Mouse (Mus musculus) adrenal gland, adult 18-20 months (tissue): ENCODE results near the gene Scg2. TPM values are rescaled to one million over a fixed set of nuclear protein-coding genes. Genes with fewer than 3 reads are reported as not detected.
A peak's percentile ranks its signal among the peaks of the same experiment; 100 is the strongest.

Experiments used
- DNase-seq, 2 experiments: peaks; one replicate each; pipeline ENCODE4 v3.0.0; 2021 to 2022; ENCODE audit warnings: low spot score in 2 of 2
- long read RNA-seq, 2 experiments: library from polyadenylated mRNA; stranded (forward); transcript quantifications; one replicate each; pipeline ENCODE4 v2.0.0; 2021
- total RNA-seq, 2 experiments: library from RNA; stranded (reverse); gene quantifications; 1 replicate in 1 of 2; 2 replicates in 1 of 2; pipeline ENCODE4 v1.2.3; 2021

Gene Scg2
- 100 to 1,000 TPM; 843 to 933 TPM for total RNA-seq
- long read RNA-seq, experiment 1, transcript Scg2-202 (3 exons, 2,317 nt): major isoform, 680 of 1,390 reads
- long read RNA-seq, experiment 1, transcript Scg2-201 (2 exons, 2,515 nt): minor isoform, 647 of 1,390 reads
- long read RNA-seq, experiment 1, partial matches to known transcripts: 18 of 1,390 reads
- long read RNA-seq, experiment 1, other reads (novel, unspliced or antisense): 45 of 1,390 reads
- long read RNA-seq, experiment 2, transcript Scg2-201 (2 exons, 2,515 nt): minor isoform, 653 of 1,533 reads
- long read RNA-seq, experiment 2, transcript Scg2-202 (3 exons, 2,317 nt): major isoform, 665 of 1,533 reads
- long read RNA-seq, experiment 2, partial matches to known transcripts: 33 of 1,533 reads
- long read RNA-seq, experiment 2, other reads (novel, unspliced or antisense): 182 of 1,533 reads

DNA sequence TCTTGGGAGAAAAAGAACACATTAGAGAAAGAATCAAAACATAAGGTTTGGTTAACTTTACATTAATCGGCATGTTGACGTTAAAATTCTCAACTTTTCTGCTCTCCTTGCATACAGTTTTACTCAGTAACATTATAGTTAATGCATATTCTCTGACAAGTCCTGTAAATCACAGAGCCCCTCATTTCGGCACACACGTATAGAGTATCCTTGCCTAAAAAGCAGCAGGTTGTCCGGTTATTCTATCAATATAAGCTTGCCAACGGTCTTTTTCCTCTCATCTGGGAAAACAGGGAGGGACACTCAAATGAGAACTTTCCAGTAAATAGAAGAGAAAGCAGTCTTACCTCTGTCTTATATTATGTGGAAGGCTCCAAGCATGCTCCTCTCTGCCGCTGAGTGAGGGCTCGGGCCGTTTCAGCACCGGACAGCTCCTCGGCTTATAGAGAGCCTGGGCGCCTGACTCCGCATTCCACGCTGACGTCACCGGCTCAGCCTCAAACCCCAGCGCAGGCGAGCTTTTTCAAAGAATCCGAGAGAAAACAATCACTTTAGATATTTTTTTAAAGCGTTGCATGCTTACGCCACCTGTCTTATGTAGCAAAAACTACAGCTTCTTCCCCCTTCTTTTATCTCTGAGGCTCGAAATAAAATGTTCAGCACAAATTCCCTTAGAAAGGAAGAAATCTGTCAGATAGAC is at the start of gene Scg2:
Gene Scg2, minus strand, starts transcription at position 512 of the 700 bp plus-strand sequence.
- DNase-seq: peak; percentile 69 to 74

DNA sequence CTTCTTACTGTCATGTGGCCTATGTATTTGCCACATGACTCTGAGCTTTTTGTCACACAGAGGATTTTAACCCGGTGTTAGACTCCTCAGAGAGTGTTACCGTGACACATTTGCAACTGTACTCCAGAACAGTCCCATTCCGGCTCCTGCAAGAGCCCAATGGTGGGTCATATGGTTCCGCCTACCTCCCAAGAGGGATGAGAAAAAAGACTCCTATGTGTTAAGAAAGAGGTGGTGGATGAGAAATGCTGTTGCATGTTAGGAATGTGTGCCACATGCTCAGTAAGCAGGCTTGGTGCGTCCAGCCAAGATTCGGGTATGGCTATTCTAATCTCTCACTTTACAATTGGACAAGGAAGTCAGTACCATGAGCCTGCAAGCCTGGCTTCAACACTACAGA is 45.6 kb upstream of the Scg2 start:
- no peak for DNase-seq

DNA sequence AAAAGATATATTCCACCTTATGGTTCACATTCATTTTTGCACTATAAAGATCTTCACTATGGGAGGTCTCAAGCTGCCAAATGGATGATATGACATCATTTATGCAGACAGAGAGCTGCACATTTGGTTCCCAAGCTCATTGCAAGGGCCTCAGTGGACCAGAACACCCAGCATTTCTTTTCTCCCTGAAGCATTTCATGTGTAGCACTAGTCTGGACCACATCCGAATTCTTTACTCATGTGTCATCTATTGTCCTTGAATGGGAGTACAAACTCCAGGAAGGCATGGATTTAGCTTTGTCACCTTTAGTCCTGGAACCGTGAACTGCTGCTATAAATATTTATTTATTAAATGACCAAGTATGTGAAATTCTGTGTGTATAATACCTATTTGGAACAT is 30.9 kb upstream of the Scg2 start:
- DNase-seq: no peak

DNA sequence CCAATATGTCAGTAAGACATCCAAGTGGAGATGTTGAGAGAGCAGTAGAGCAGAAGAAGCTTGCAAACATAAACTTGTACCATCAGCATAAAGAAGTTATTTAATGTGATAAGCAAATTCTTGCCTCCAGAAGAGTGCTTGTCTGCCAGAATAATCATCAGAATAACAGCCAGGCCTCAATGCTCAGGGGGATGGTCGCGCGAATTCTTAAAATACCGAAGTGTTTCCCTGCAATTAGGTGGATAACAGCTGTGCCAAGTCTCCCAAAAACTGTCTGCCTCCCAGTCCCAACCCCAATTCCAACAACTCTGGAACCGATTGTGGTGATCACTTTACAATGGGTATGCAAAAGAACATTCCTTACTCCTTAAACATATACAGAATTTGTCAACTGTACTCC is 30.0 kb upstream of the Scg2 start:
- DNase-seq: no peak

DNA sequence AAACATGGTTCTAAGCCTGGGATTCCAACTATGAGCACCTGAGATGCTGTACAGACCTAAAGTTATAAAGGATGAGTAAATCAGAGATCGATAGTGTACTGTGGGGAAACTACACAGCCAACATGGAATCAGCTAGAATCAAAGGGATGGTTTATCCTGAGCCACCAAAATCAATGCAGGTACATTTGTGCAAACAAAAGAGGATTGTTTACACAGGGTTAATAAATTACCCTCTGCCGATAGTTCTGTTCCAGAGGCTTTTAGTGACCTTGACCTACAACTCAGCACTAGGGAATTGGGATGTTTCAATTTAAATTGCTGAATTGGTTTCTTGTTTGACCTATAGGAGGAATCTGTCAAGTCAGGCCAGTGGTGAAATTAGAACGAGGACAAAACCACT is 26.7 kb upstream of the Scg2 start:
- DNase-seq: no peak

DNA sequence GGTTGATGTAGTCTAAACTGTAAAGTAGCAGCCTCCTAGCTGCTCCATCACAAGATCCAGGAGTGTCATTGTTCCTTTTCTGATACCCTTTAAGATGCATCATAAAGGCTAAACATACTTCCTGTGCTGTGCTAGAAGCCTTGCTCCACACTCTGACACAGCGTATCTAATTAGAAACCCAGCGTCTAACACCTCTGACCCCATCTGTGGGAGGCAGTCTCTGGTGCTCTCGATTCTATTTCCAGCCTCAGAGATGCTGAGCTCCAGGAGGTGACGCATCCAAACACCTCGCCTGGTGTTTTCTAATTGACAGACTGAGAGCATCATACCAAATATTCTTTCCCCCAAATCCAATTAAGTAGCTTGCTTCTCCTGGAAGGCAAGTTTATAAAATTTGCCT is 18.6 kb upstream of the Scg2 start:
- DNase-seq: no peak

DNA sequence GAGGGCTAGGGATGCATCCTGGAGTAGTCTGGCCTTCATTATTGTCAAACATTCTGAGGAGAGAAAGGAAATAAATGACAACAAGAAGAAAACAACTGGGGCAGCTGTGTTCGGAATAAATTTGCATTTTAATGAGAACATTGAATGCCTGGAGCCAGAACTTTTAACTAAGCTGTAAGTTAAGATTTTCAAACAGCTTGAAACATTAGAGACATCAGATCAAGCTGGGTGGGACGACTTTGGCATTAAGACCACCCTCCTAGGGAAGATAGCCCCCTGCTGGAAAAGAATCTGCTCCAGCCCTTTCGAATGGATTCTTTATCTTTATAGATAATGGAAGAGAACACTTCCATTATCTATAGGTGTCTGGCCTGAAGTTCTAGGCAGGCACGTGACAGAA is 14.2 kb upstream of the Scg2 start:
- DNase-seq: no peak

DNA sequence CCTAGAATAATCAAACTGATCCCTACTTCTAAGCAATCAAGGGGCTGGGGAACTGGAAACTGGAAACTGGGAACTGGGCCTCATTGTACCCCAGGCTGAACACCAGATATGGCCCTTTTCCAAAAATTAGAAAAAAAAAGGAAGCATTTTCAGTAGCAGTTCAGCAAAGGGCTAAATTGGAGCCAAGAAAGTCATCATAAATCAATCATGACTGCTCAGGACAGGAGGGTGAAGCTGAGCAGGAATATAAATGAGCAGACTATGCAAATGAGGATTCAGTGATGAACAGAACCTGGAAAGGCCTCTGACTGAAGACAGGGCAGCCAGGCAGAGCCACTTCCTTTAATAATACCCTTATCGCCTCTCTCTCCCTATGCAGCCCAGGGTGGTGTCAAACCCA is 12.4 kb upstream of the Scg2 start:
- no peak for DNase-seq

DNA sequence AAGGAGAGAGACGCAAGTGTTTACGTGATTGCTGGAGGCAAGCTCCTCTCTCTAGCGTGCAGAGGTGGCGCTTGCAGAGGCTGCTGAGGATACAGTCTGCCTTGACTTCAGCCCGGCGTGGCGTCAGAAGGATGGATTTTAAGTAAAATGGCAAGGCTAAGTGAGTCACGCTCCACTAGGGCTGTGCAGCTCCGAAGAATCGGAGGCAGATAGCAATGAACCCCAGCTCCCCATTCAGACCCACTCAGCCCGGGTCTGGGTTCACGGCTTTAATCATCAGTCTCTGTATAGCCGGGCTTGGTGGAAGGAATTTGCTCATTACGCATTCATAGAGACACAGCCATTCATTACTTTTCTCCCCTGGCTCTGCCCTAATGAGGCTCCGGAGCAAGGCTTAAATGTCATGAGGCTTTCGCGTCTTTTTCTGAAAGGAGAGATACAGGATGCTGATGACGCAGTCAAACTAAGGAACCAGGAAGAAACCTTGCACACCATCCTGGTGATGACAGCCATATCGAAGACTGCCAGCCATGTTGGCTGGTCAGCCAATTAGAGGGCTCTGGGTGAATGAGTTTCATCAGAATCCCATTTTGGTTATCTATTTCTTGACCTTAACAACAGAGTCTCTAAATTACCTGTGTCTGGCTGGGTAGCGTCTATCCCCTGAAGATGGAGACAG is 10.6 kb upstream of the Scg2 start:
- no peak for DNase-seq

DNA sequence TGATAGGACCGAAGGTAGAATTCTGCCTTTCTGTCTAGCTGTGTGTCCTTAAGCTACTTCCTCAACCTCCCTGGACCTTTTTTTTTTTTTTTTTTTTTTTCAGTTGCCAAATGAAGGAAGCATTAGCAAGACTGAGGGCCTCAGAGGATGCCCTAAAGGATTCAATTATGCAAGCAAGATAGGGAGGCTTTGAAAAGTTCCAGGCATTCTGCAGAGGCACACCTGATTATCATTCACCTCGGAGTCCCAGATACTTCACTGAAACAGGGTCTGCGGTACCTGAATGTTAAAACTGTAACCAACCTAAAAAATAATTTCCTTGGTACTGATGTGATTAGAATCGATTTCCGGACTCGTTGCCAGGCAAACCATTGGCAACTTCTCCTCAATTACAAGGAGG is 10.0 kb upstream of the Scg2 start:
- DNase-seq: no peak

DNA sequence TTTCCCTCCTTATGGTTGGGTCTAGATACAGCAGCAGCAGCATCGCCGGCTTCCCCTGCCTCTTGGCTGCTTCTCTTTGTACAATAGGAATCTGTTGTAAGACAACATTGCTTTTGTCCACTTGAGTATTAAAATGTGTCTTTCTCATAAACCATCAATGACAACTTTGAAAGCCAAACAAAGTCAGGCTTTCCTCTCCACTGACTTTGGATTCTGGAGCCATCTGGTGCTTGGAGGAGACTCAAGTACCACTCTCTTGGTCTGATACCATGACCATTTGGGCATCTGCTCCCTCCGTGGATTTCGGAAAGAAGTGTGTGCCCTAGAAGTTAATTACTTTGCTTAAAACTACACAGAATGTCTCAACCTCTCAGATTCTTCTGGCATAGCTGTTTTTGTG is 5.7 kb upstream of the Scg2 start:
- no peak for DNase-seq

DNA sequence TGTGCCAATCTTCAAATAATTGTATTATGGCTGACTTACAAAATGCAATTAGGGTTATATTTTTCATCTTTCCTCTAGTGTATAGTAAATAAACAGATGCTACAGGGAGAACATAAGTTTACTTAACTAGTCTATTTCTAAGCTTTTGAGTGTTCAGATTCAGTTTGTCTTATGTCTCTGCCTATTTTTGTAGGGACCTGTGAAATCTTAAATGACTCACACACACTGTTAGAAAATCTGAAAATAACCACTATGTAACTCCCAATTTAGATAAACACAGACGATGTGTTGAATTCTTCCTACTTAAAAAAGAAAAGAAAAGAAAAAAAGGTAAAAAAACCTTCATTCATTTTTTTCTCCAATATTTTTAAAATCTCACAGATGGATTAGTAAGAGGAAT is 2.2 kb downstream of the Scg2 start:
- DNase-seq: no peak

DNA sequence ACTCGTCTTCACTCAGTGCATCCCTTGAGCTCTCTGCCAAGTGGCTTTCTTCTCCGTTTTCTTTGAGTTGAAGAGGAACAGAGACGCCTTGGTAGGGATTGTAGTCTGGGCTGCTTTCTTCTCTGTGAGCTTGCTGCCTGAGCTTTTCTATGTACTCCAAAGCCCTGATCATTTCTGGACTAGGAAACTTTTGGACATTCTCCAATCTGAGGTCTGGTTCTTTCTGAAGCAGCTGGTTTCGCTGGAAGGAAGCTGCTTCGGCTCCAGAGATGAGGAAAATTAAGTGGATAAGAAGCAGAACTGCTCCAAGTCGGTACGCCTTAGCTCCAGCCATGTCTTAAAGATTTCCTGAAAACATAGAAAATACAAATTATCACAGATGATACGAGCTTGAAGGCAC is 3.2 kb downstream of the Scg2 start:
- no peak for DNase-seq

DNA sequence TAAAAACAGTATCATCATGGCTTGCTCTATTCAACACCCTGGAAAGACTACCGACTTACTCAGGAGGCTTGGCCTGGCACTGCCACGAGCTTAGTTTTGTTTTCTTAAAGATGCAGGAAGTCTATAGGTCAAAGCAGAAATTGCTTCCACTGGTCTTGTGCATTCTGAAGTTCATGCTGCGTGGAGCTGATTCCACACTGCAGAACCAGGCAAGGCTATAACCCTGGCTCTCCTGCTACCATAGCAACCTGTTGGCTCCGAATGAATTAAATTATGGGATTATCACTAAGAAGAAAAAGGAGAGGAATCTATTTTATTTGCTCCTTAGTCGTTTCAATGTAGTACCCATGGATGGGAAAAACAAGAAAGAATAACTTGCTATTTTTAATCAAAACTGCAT is 10.9 kb downstream of the Scg2 start:
- no peak for DNase-seq

DNA sequence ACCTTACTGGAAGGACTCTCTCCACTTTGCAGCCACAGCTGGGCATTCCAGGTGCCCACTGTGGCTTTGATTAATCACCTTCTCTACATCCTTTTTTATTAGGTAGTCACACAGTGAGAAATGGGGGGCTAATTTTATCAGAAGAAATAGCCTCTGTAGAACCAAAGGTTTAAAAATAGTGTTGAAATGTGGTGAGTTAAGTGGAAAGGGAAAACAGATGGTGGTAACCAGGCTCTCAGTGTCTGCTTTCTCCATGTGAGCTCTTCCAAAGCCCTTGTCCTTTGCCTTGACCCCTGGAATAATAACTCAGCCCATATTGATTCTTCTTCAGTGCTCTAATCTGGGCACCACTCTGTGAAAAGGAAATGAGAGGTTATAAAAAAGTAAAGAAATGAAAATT is 24.4 kb downstream of the Scg2 start:
- no peak for DNase-seq

DNA sequence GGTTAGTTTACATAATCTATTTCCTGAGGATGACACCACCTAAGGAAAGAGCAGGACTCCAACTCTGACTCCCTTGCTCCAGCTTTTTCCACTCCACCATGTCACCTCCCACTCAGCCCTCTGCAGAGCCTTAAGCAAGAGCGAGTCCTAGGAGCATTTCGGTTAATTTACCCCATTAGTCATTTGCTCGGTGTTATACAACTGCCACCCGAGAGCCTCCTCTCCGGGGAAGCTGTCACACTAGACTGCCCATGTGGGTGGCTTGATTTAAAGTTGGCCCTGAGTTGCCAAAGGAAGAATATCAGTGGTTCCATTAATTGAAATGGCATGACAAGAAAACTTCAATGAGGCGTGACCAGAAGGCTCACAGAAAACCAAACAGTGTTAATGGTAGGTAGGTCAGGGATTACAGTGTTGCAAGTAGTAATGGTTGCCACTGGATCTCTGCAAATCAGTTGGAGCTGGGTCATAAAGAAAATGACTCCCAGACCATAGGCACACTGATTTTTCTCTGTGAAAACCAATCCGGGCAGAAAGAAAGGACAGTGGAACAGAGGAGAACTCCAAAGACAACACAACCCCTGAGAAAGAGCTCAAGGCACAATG is 33.5 kb downstream of the Scg2 start:
- DNase-seq: no peak

DNA sequence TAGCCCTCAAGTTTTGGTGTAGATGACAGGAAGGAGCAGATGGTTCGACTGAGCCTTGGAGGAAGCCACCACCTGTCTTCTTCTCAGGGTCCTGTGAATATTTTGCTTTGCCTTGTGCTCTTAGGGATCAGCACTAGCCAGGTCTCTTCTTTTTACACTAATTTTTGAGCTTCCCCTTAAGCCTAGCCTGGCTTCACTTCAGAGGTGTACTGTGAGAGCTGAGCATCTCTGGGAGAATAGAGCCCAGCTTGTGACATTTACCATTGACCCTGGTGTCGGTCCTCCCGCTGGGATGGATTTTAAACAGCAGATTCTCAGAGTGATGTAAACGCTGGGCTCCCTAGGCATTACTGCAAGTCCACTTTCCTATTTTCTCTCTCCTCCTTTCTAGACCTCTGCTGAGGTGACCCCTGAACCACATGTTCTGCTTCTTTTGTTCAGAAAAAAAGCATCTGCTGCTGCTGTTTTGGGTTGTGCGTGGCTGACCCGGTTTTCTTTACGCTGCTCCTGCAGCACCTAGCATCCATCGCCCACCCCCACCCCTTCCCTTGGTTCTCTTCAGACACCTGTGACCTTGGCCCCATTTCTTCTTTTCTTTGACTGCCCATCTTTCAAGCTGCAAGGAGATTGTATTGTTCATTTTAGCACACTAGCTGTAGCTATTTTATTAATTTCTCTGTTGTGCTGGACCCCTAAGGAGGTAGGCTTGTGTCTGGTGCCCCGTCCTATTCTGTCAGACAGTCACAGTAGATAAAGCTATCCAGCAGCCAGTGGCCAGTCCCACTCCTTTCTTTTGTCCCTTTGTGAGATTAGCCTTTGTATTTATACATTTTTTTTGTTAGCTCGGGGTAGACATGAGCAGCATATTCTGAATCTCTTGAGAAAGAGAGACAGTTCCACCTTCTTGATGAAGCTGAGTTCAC is 38.6 kb downstream of the Scg2 start:
- DNase-seq: no peak

DNA sequence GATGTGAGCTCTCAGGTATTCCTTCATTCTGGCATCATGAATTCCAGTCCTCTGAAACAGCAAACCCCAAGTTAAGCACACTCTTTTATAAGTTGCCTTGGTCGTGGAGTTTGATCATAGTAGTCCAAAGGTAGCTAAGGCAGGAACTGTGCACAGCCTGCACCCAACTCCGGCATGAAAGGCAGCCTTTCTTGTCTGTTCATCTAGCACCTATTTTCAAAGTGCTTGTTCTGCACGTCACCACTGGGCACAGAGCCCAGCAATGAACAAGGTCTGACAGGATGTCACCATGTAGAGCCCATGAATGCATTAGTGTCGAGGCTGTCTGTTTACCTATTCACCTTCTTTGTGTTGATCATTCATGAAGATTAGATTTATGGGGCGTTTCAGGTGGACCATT is 39.6 kb downstream of the Scg2 start:
- DNase-seq: no peak
